In genomic region chr12:75721941-75722340, GRCm38 (mm10) we compare ENCODE assay signal across 24 mouse cellular contexts.
"Had no signal": no experiment of that assay in that cellular context is flagged by ENCODE, and none has a peak within 500 bp of the region (broad histone marks: within the 10 kb centered on the region; RNA-seq: fewer than 3 reads in every experiment).

No protein-coding gene starts in this region.

- H3K4me1 ChIP-seq: hindbrain, embryonic 13.5 days; hindbrain, embryonic 15.5 days had no signal

- H3K4me2 ChIP-seq: heart, embryonic 11.5 days; heart, embryonic 13.5 days; heart, embryonic 15.5 days; hindbrain, embryonic 13.5 days; hindbrain, embryonic 15.5 days; limb, embryonic 12.5 days; liver, embryonic 11.5 days; liver, embryonic 13.5 days; liver, embryonic 15.5 days had no signal

- H3K9ac ChIP-seq: heart, embryonic 13.5 days; heart, embryonic 15.5 days; hindbrain, embryonic 13.5 days; hindbrain, embryonic 15.5 days; limb, embryonic 12.5 days; liver, embryonic 13.5 days; liver, embryonic 15.5 days had no signal

- H3K27me3 ChIP-seq: heart, embryonic 13.5 days; heart, embryonic 15.5 days; hindbrain, embryonic 13.5 days; hindbrain, embryonic 15.5 days; limb, embryonic 12.5 days; liver, embryonic 13.5 days; liver, embryonic 15.5 days had no signal

- DNase-seq: gastrocnemius, postnatal 14 days; gastrocnemius, postnatal 36 days; heart, adult 11 months; heart, adult 2 months; heart, postnatal 14 days; heart, postnatal 36 days; kidney, adult 11 months; kidney, adult 8-10 months; kidney, postnatal 36 days; layer of hippocampus, adult 9-11 months; liver; liver, embryonic 13.5 days had no signal

- ATAC-seq: hindbrain, postnatal 0 days; intestine, embryonic 16.5 days had no signal

- H3K9me3 ChIP-seq: heart, embryonic 13.5 days; heart, embryonic 15.5 days; hindbrain, embryonic 13.5 days; hindbrain, embryonic 15.5 days; limb, embryonic 10.5 days; limb, embryonic 12.5 days; liver, embryonic 13.5 days; liver, embryonic 15.5 days had no signal

- H3K27ac ChIP-seq: heart, adult 2 months; heart, embryonic 15.5 days; hindbrain, embryonic 13.5 days; hindbrain, embryonic 15.5 days; hindbrain, postnatal 0 days; left cerebral cortex, adult 2 months; limb, embryonic 10.5 days; limb, embryonic 12.5 days; liver, embryonic 13.5 days; liver, embryonic 15.5 days had no signal

- H3K4me3 ChIP-seq: heart, adult 2 months; heart, embryonic 13.5 days; heart, embryonic 15.5 days; hindbrain, embryonic 13.5 days; hindbrain, embryonic 15.5 days; left cerebral cortex, adult 2 months; limb, embryonic 10.5 days; limb, embryonic 12.5 days; liver, embryonic 13.5 days; liver, embryonic 15.5 days had no signal
